Mouse (Mus musculus): ENCODE data around the gene Cdk19. TPM values are rescaled to one million over a fixed set of nuclear protein-coding genes. Genes with fewer than 3 reads are reported as not detected.
"Not testable (repeated sequence)": the region's sequence is repeated elsewhere in the genome, so short reads cannot be mapped to it uniquely, and the experiment has no call there.

Gene Cdk19
- polyA plus RNA-seq, 1 experiment from 2014 or later, result 9.1 TPM

DNA sequence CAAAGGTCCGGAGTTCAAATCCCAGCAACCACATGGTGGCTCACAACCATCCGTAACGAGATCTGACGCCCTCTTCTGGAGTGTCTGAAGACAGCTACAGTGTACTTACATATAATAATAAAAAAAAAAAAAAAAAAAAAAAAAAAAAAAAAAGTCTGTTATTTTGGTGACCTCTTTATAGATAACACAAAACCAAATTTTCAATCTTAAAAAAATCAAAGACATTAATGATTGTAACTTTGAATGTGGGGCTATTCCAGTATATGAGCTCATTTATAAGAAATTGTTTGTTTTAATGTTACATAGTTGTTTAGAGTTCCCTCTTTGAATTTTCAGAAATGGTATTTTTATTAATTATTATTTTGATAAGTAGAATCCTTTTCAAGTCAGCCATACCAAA is 85.1 kb downstream of the Cdk19 start:
- not testable (repeated sequence) for H3K36me3 ChIP-seq (ENCODE audit: control insufficient read depth, insufficient read depth, low read length); H3K4me2 ChIP-seq (ENCODE audit: low read length); H3K9me3 ChIP-seq (ENCODE audit: control insufficient read depth, low read length); H3K4me3 ChIP-seq (ENCODE audit: control insufficient read depth in 1 of 2, insufficient read depth in 1 of 2, low read depth in 1 of 2, low read length in 2 of 2); H3K27ac ChIP-seq (replicated peaks in 1 of 2; ENCODE audit: control insufficient read depth in 1 of 2, insufficient read depth in 1 of 2, low read depth in 2 of 2, low read length in 2 of 2); ATAC-seq (ENCODE audit: insufficient number of reproducible peaks, insufficient read depth, low FRiP score, low read depth); H3K9ac ChIP-seq (ENCODE audit: low read length); H3K4me1 ChIP-seq (ENCODE audit: control insufficient read depth in 2 of 2, insufficient read depth in 2 of 2, low read length in 2 of 2); H3K27me3 ChIP-seq (ENCODE audit: control insufficient read depth, insufficient read depth, low read length)
- 90% methylated on average over 2 of the region's 4 CpGs for WGBS

DNA sequence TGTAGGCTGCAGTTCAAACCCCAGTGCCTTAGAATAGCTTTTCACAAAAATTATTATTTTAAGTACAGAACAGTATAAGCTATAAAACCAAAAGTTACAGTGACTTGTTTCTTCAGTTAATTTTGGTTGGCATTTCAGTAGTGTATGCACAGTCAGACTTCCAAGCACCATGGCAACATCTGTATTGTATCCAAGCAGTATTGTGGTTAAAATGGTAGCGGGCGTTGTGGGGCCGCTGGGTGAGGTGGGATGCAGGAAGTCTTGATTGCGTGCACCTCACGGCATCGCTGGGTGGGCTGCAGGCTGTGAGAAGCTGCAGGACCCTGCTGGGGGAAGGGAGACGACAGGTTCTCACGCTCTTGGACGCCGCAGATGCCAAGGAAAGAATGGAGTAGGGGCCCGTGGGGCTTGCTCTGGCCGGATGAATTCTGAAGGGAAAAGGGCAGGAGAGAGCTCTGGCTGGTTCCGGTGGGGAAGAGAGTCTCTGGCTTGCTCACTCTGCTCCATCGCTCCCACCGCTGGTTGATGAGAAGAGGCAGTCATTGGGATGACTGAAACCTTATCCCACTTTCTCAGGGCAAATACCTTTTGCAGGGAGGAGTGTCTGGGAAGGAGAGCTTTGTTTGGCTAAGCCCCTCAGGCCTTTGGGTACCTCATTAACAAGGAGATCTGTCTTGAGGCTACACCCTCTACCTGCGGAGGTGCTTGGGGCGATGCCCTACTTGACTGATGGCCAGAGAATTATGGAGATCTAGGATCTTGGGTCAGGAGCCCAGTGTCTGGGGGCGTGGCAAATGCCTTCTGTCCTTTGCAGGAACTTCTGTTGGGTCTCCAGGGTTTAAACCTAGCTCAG is 86.1 kb downstream of the Cdk19 start:
- no peaks in the 10 kb centered on the region for H3K27me3 ChIP-seq (ENCODE audit: control insufficient read depth, insufficient read depth, low read length)
- H3K4me3 ChIP-seq (ENCODE audit: control insufficient read depth in 1 of 2, insufficient read depth in 1 of 2, low read depth in 1 of 2, low read length in 2 of 2), result peak overlapping the region; percentile 10 to 19; a peak in 3 of 4 replicates
- H3K36me3 ChIP-seq (ENCODE audit: control insufficient read depth, insufficient read depth, low read length), result no peaks in the 10 kb centered on the region
- H3K4me2 ChIP-seq (ENCODE audit: low read length), result peak overlapping the region; percentile 59
- 32% methylated on average over 18 of the region's 18 CpGs for WGBS
- ATAC-seq (ENCODE audit: insufficient number of reproducible peaks, insufficient read depth, low FRiP score, low read depth), result no peak
- H3K9me3 ChIP-seq (ENCODE audit: control insufficient read depth, low read length), result no peaks in the 10 kb centered on the region
- H3K9ac ChIP-seq (ENCODE audit: low read length), result peak overlapping the region; percentile 54; the same call in 1 of the 2 replicates
- no peak overlapping the region; a peak in 1 of 4 replicates for H3K27ac ChIP-seq (replicated peaks in 1 of 2; ENCODE audit: control insufficient read depth in 1 of 2, insufficient read depth in 1 of 2, low read depth in 2 of 2, low read length in 2 of 2)
- peaks cover 7 to 8% of the 10 kb centered on the region in 2 experiments; a peak in 2 of 4 replicates for H3K4me1 ChIP-seq (ENCODE audit: control insufficient read depth in 2 of 2, insufficient read depth in 2 of 2, low read length in 2 of 2)

DNA sequence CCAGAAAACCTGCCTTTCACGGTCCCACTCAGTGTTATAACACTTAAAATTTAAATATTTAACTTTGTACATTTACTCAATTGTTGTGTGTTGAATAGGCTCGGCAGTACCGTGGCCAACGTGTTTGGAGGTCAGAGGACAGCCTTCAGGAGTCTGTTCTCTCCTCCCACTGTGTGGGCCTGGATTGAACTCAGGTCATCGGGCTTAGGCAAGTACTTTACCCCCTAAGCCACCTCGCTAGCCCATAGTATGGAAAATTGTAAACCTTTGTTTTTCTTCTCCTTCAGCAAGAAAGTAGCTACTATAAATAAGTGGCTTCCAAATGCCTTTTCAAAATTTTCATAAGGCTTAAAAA is 86.7 kb downstream of the Cdk19 start:
- H3K4me1 ChIP-seq (ENCODE audit: control insufficient read depth in 2 of 2, insufficient read depth in 2 of 2, low read length in 2 of 2), result peaks cover 7 to 8% of the 10 kb centered on the region in 2 experiments; a peak in 2 of 4 replicates
- H3K27ac ChIP-seq (replicated peaks in 1 of 2; ENCODE audit: control insufficient read depth in 1 of 2, insufficient read depth in 1 of 2, low read depth in 2 of 2, low read length in 2 of 2), result no peak overlapping the region
- WGBS, result 80% methylated on average over 6 of the region's 6 CpGs
- no peak overlapping the region for H3K9ac ChIP-seq (ENCODE audit: low read length)
- no peaks in the 10 kb centered on the region for H3K27me3 ChIP-seq (ENCODE audit: control insufficient read depth, insufficient read depth, low read length)
- no peak for ATAC-seq (ENCODE audit: insufficient number of reproducible peaks, insufficient read depth, low FRiP score, low read depth)
- H3K4me3 ChIP-seq (ENCODE audit: control insufficient read depth in 1 of 2, insufficient read depth in 1 of 2, low read depth in 1 of 2, low read length in 2 of 2), result no peak overlapping the region
- no peaks in the 10 kb centered on the region for H3K9me3 ChIP-seq (ENCODE audit: control insufficient read depth, low read length)
- no peak overlapping the region for H3K4me2 ChIP-seq (ENCODE audit: low read length)
- H3K36me3 ChIP-seq (ENCODE audit: control insufficient read depth, insufficient read depth, low read length), result no peaks in the 10 kb centered on the region

DNA sequence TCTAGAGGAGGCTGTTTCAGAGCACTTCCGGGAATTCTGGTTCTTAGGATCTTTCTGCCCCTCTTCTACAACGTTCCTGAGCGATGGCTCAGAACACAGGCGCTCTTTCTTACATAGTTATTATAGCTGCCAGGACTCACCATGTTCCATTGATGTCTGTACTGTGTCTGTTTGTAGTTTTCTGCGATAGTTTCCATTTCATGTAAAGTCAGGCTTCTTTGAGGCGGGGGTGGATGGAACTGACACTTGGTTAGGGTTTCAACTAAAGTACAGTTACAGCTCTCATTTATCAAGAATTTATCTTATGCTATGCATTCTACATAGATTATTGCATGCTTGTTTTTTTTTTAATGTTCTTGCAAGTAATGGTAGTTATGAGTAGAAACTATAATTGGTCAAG is 89.3 kb downstream of the Cdk19 start:
- Histone ChIP-seq H3K27me3 (ENCODE audit: control insufficient read depth, insufficient read depth, low read length) (no peaks in the 10 kb centered on the region), H3K27ac (replicated peaks in 1 of 2; ENCODE audit: control insufficient read depth in 1 of 2, insufficient read depth in 1 of 2, low read depth in 2 of 2, low read length in 2 of 2) (no peak overlapping the region), H3K4me1 (ENCODE audit: control insufficient read depth in 2 of 2, insufficient read depth in 2 of 2, low read length in 2 of 2) (peaks cover 4 to 7% of the 10 kb centered on the region in 2 experiments; a peak in 2 of 4 replicates), H3K4me2 (ENCODE audit: low read length) (no peak overlapping the region), H3K36me3 (ENCODE audit: control insufficient read depth, insufficient read depth, low read length) (no peaks in the 10 kb centered on the region), H3K4me3 (ENCODE audit: control insufficient read depth in 1 of 2, insufficient read depth in 1 of 2, low read depth in 1 of 2, low read length in 2 of 2) (no peak overlapping the region), H3K9ac (ENCODE audit: low read length) (no peak overlapping the region), H3K9me3 (ENCODE audit: control insufficient read depth, low read length) (no peaks in the 10 kb centered on the region)
- WGBS, result 74% methylated on average over 6 of the region's 6 CpGs
- no peak for ATAC-seq (ENCODE audit: insufficient number of reproducible peaks, insufficient read depth, low FRiP score, low read depth)

DNA sequence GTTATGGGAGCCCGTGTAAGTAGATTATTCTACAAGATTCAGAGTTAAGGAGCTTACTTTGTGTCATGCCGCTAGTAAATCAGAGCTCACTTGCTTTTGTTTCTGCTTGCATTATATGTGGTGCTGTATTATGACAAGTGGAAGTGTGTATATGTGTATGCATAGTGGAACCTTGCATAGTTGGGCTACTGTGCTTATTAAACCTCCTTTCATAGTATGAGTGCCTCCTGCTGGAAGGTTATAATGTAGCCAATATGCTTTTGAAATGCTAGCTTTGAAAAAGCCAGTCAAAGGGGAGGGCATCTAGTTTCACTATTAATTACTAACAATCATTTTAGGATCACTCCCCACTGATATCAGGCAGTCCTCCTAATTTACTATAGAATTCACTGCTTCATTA is 89.7 kb downstream of the Cdk19 start:
- H3K4me1 ChIP-seq (ENCODE audit: control insufficient read depth in 2 of 2, insufficient read depth in 2 of 2, low read length in 2 of 2), result peaks cover 4 to 7% of the 10 kb centered on the region in 2 experiments; a peak in 2 of 4 replicates
- no peak overlapping the region for H3K4me3 ChIP-seq (ENCODE audit: control insufficient read depth in 1 of 2, insufficient read depth in 1 of 2, low read depth in 1 of 2, low read length in 2 of 2)
- no peaks in the 10 kb centered on the region for H3K9me3 ChIP-seq (ENCODE audit: control insufficient read depth, low read length)
- 90% methylated on average over 2 of the region's 2 CpGs for WGBS
- no peak overlapping the region for H3K4me2 ChIP-seq (ENCODE audit: low read length)
- H3K27me3 ChIP-seq (ENCODE audit: control insufficient read depth, insufficient read depth, low read length), result no peaks in the 10 kb centered on the region
- no peak for ATAC-seq (ENCODE audit: insufficient number of reproducible peaks, insufficient read depth, low FRiP score, low read depth)
- no peak overlapping the region for H3K9ac ChIP-seq (ENCODE audit: low read length)
- H3K27ac ChIP-seq (replicated peaks in 1 of 2; ENCODE audit: control insufficient read depth in 1 of 2, insufficient read depth in 1 of 2, low read depth in 2 of 2, low read length in 2 of 2), result no peak overlapping the region
- no peaks in the 10 kb centered on the region for H3K36me3 ChIP-seq (ENCODE audit: control insufficient read depth, insufficient read depth, low read length)

DNA sequence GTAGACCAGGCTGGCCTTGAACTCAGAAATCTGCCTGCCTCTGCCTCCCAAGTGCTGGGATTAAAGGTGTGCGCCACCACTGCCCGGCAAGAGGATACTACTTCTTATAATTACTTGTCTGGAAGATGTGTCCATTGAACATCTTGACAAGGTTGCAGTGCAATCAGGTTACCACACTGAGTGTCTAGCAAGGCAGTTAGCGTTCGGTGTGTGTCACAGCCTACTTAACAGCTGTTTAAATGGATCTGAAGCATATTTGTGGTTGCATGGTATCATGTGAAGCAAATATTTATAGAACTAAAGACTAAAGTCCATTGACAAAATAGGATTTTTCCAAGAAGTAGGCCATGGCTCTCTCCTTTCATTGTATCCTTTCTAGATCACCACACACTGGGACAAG is 90.8 kb downstream of the Cdk19 start:
- Histone ChIP-seq H3K27me3 (ENCODE audit: control insufficient read depth, insufficient read depth, low read length) (no peaks in the 10 kb centered on the region), H3K9me3 (ENCODE audit: control insufficient read depth, low read length) (no peaks in the 10 kb centered on the region), H3K4me2 (ENCODE audit: low read length) (no peak overlapping the region), H3K4me3 (ENCODE audit: control insufficient read depth in 1 of 2, insufficient read depth in 1 of 2, low read depth in 1 of 2, low read length in 2 of 2) (no peak overlapping the region), H3K27ac (replicated peaks in 1 of 2; ENCODE audit: control insufficient read depth in 1 of 2, insufficient read depth in 1 of 2, low read depth in 2 of 2, low read length in 2 of 2) (no peak overlapping the region), H3K9ac (ENCODE audit: low read length) (no peak overlapping the region), H3K4me1 (ENCODE audit: control insufficient read depth in 2 of 2, insufficient read depth in 2 of 2, low read length in 2 of 2) (peaks cover 4 to 7% of the 10 kb centered on the region in 2 experiments; a peak in 2 of 4 replicates), H3K36me3 (ENCODE audit: control insufficient read depth, insufficient read depth, low read length) (no peaks in the 10 kb centered on the region)
- WGBS, result 92% methylated on average over 4 of the region's 4 CpGs
- ATAC-seq (ENCODE audit: insufficient number of reproducible peaks, insufficient read depth, low FRiP score, low read depth), result no peak

DNA sequence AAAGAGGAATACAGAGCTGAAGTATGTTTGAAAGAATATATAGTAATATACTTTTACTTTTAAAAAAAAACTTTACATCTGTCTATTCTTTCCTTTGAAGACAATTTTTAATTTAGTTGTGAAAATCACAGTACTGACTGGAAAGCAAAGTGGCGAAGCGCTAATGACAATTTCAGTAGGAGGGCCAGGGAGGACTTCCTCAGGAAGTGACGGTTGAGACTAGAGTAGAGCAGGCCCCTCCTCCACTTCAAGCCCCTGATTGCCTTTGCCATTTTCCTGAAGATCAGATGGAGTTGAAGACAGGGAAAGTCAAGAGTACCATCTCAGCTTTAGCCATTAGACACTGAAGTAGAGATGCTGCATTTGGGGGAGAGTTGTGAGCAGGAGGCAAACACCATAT is 92.6 kb downstream of the Cdk19 start:
- H3K27me3 ChIP-seq (ENCODE audit: control insufficient read depth, insufficient read depth, low read length), result no peaks in the 10 kb centered on the region

DNA sequence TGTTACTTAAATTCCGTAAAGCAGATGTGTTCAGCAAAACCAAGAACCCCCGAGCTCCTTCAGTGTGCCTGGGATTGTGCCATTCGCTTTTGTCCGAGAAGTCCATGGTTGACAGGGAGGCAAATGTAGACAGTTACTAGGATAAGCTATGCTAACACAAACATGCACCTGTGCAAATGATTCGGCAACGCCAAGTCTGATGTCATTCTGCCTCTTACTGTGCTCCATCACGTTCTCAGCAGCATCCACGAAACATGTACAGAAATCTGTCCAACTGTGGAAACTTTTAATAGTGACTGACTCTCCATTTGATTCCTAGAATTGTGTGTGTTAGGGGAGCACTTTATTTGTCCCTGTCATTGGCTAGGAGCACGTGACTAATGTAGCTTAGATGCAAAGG is 93.0 kb downstream of the Cdk19 start:
- Histone ChIP-seq H3K27me3 (ENCODE audit: control insufficient read depth, insufficient read depth, low read length) (no peaks in the 10 kb centered on the region), H3K4me1 (ENCODE audit: control insufficient read depth in 2 of 2, insufficient read depth in 2 of 2, low read length in 2 of 2) (no peaks in the 10 kb centered on the region), H3K4me2 (ENCODE audit: low read length) (no peak overlapping the region), H3K27ac (replicated peaks in 1 of 2; ENCODE audit: control insufficient read depth in 1 of 2, insufficient read depth in 1 of 2, low read depth in 2 of 2, low read length in 2 of 2) (no peak overlapping the region), H3K9me3 (ENCODE audit: control insufficient read depth, low read length) (no peaks in the 10 kb centered on the region), H3K36me3 (ENCODE audit: control insufficient read depth, insufficient read depth, low read length) (no peaks in the 10 kb centered on the region), H3K9ac (ENCODE audit: low read length) (no peak overlapping the region), H3K4me3 (ENCODE audit: control insufficient read depth in 1 of 2, insufficient read depth in 1 of 2, low read depth in 1 of 2, low read length in 2 of 2) (no peak overlapping the region)
- no peak for ATAC-seq (ENCODE audit: insufficient number of reproducible peaks, insufficient read depth, low FRiP score, low read depth)
- 89% methylated on average over 9 of the region's 9 CpGs for whole genome bisulfite sequencing

More for the DNA sequence above, 92.6 kb downstream of the Cdk19 start:
- no peaks in the 10 kb centered on the region for H3K9me3 ChIP-seq (ENCODE audit: control insufficient read depth, low read length)
- no peak overlapping the region for H3K27ac ChIP-seq (replicated peaks in 1 of 2; ENCODE audit: control insufficient read depth in 1 of 2, insufficient read depth in 1 of 2, low read depth in 2 of 2, low read length in 2 of 2)
- WGBS, result 84% methylated on average over 3 of the region's 3 CpGs
- no peak for ATAC-seq (ENCODE audit: insufficient number of reproducible peaks, insufficient read depth, low FRiP score, low read depth)
- no peaks in the 10 kb centered on the region for H3K4me1 ChIP-seq (ENCODE audit: control insufficient read depth in 2 of 2, insufficient read depth in 2 of 2, low read length in 2 of 2)
- H3K36me3 ChIP-seq (ENCODE audit: control insufficient read depth, insufficient read depth, low read length), result no peaks in the 10 kb centered on the region
- no peak overlapping the region for H3K4me2 ChIP-seq (ENCODE audit: low read length)
- H3K9ac ChIP-seq (ENCODE audit: low read length), result no peak overlapping the region
- H3K4me3 ChIP-seq (ENCODE audit: control insufficient read depth in 1 of 2, insufficient read depth in 1 of 2, low read depth in 1 of 2, low read length in 2 of 2), result no peak overlapping the region
